Mouse (Mus musculus): ENCODE measurements at regions not wholly inside any gene's neighbourhood (a gene's known extent, or its start where the extent isn't known, plus 50 kb on each side); places are given as distances from the start of the nearest gene placed in this dataset.

GRCm38 (mm10) chr7:63313096-63313495, 100.7 kb upstream of the Chrna7 start:
- in situ Hi-C loops (cut with MseI, MboI), result loop anchor here in 1 of 2 experiments (10.0 kb wide), 1 partner anchor 388 kb away; no protein-coding TSS in a partner anchor

- in situ Hi-C loops (cut with MseI, MboI), result loop anchor here in 1 of 2 experiments (10.0 kb wide), 1 partner anchor 395 kb away; no protein-coding TSS in a partner anchor
Measured at GRCm38 (mm10) chr7:63319594-63319993, 107.2 kb upstream of the Chrna7 start.

- in situ Hi-C loops (cut with MseI, MboI), result loop anchor here in 1 of 2 experiments (5.0 to 10.0 kb wide), 2 partner anchors 264 to 394 kb away; no protein-coding TSS in a partner anchor
Measured at GRCm38 (mm10) chr7:63321171-63321570, 108.8 kb upstream of the Chrna7 start.

GRCm38 (mm10) chr7:63321951-63322710, 109.8 kb upstream of the Chrna7 start:
- in situ Hi-C loops (cut with MseI, MboI), result loop anchor here in 1 of 2 experiments (5.0 to 10.0 kb wide), 2 partner anchors 263 to 395 kb away; no protein-coding TSS in a partner anchor

- in situ Hi-C loops (cut with MseI, MboI), result no loop called here
Measured at GRCm38 (mm10) chr7:63335146-63335545, 109.4 kb upstream of the Otud7a start.

GRCm38 (mm10) chr7:63336072-63336471, 108.5 kb upstream of the Otud7a start:
- in situ Hi-C loops (cut with MseI, MboI), result no loop called here

- in situ Hi-C loops (cut with MseI, MboI), result loop anchor here in 1 of 2 experiments (10.0 kb wide), 1 partner anchor 243 kb away; no protein-coding TSS in a partner anchor
Measured at GRCm38 (mm10) chr7:63341716-63342115, 102.8 kb upstream of the Otud7a start.

GRCm38 (mm10) chr7:63345671-63346392, 98.7 kb upstream of the Otud7a start:
- in situ Hi-C loops (cut with MseI, MboI), result loop anchor here in 1 of 2 experiments (10.0 kb wide), 1 partner anchor 239 kb away; no protein-coding TSS in a partner anchor

GRCm38 (mm10) chr7:63346393-63346730, 98.2 kb upstream of the Otud7a start:
- in situ Hi-C loops (cut with MseI, MboI), result loop anchor here in 1 of 2 experiments (10.0 kb wide), 1 partner anchor 238 kb away; no protein-coding TSS in a partner anchor

Data from mouse trophoblast stem cell (cell line).